Comparison of ENCODE assay signal across 8 mouse cellular contexts in genomic region chr6:99810974-99811798, GRCm38 (mm10).
A peak's percentile ranks its signal among the peaks of the same experiment; 100 is the strongest.
DNase-seq lines count a peak whose midpoint lies in the region; ATAC-seq and TF ChIP-seq lines count a peak whose summit lies in the region.

No protein-coding gene starts in this region.

- H3K4me2 ChIP-seq in intestine, postnatal 0 days (replicated peaks; ENCODE audit: low read depth): peak overlapping the region; percentile 35
- no peak overlapping the region for H3K4me2 ChIP-seq in lung, embryonic 14.5 days

- peak; percentile 17 to 43 for DNase-seq in cerebellum, postnatal 25 days
- no peak for DNase-seq in cerebellum, adult 18-20 months
- peak; percentile 19 for DNase-seq in R1 (ENCODE audit: low read depth, low spot score)
- DNase-seq in gastrocnemius, adult 2 months: peak; percentile 79
- peak; percentile 94 for DNase-seq in lung, embryonic 14.5 days
- peak; percentile 68 for DNase-seq in testis, postnatal 10 days (ENCODE audit: low spot score)
- DNase-seq in spleen, adult 12 weeks (ENCODE audit: low spot score): no peak

- no peaks in the 10 kb centered on the region for H3K27me3 ChIP-seq in intestine, postnatal 0 days (replicated peaks; ENCODE audit: control insufficient read depth, insufficient read depth, low read length)
- H3K27me3 ChIP-seq in lung, embryonic 14.5 days (ENCODE audit: insufficient read depth, low read length): no peaks in the 10 kb centered on the region

- ATAC-seq in intestine, postnatal 0 days: peak; percentile 99
- ATAC-seq in lung, embryonic 14.5 days (ENCODE audit: insufficient read depth): peak; percentile 96

- peaks cover 8% of the 10 kb centered on the region; the same call in 1 of the 2 replicates for H3K4me1 ChIP-seq in intestine, postnatal 0 days (replicated peaks; ENCODE audit: control insufficient read depth, insufficient read depth, low read length)
- H3K4me1 ChIP-seq in lung, embryonic 14.5 days (ENCODE audit: insufficient read depth): peaks cover 7% of the 10 kb centered on the region; the same call in 1 of the 2 replicates

- H3K27ac ChIP-seq in gastrocnemius, adult 2 months: no peak overlapping the region
- peak overlapping the region; percentile 62 for H3K27ac ChIP-seq in intestine, postnatal 0 days (ENCODE audit: low read depth, low read length)
- H3K27ac ChIP-seq in lung, embryonic 14.5 days (ENCODE audit: low read depth): peak overlapping the region; percentile 82

- 32% methylated on average over 9 of the region's 9 CpGs for WGBS in intestine, postnatal 0 days
- 49% methylated on average over 9 of the region's 9 CpGs for WGBS in lung, embryonic 14.5 days

- intact Hi-C loops in gastrocnemius, adult 2 months (cut with DNase I): no loop called here

- H3K36me3 ChIP-seq in intestine, postnatal 0 days (ENCODE audit: control insufficient read depth, insufficient read depth): no peaks in the 10 kb centered on the region
- H3K36me3 ChIP-seq in lung, embryonic 14.5 days (ENCODE audit: insufficient read depth): no peaks in the 10 kb centered on the region

- no peak overlapping the region for H3K9ac ChIP-seq in intestine, postnatal 0 days (ENCODE audit: low read depth, low read length)
- no peak overlapping the region for H3K9ac ChIP-seq in lung, embryonic 14.5 days

- H3K4me3 ChIP-seq in gastrocnemius, adult 2 months: no peak overlapping the region
- no peak overlapping the region for H3K4me3 ChIP-seq in intestine, postnatal 0 days (ENCODE audit: low read depth, low read length)
- no peak overlapping the region for H3K4me3 ChIP-seq in lung, embryonic 14.5 days (ENCODE audit: low read depth, low read length)

- TF ChIP-seq CTCF in gastrocnemius, adult 2 months (IDR thresholded peaks at IDR 0.05): no peak
- peak; percentile 2; the same call in 1 of the 2 replicates for TF ChIP-seq CTCF in intestine, postnatal 0 days (IDR thresholded peaks at IDR 0.05; ENCODE audit: low read depth)
- TF ChIP-seq CTCF in lung, embryonic 14.5 days (IDR thresholded peaks at IDR 0.05; ENCODE audit: low read depth): peak; percentile 34; the same call in 1 of the 2 replicates

- no peaks in the 10 kb centered on the region for H3K9me3 ChIP-seq in intestine, postnatal 0 days (ENCODE audit: control insufficient read depth)
- no peaks in the 10 kb centered on the region for H3K9me3 ChIP-seq in lung, embryonic 14.5 days (ENCODE audit: low read depth, low read length)

Comparison
In these comparisons a context has a peak if more than half of its experiments do, and no peak if none do; other contexts are left out.
1. DNase-seq: peak in cerebellum, postnatal 25 days (2 of 2), R1 (single experiment), gastrocnemius, adult 2 months (single experiment), lung, embryonic 14.5 days (single experiment) and testis, postnatal 10 days (single experiment); none in cerebellum, adult 18-20 months (0 of 2) and spleen, adult 12 weeks (single experiment).